Mouse (Mus musculus): ENCODE measurements at regions not wholly inside any gene's neighbourhood (a gene's known extent, or its start where the extent isn't known, plus 50 kb on each side); places are given as distances from the start of the nearest gene placed in this dataset.

DNA sequence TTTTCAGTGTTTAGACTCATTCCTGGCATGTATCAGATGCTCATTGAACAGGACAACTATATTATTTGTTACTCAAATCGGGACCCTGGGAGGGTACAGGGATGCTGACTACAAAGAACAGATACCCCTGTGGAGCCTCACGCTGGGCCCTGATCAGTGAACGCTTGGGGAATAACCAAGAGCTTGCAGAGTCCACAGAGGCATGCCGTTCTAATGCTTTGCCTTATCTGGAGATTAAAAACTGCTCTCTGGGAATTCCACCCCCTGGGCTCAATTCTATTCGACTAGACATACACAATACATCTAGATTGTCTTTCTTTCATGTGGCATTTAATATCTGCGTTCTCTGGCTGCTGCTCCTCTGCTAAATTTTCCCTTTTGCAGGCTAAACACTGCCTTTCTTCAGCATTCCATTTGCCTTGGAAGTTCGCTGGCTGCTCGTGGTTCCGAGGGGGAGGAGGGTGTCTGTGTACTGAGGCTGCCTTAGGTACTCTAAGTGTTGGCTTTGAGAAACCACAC is 272.8 kb downstream of the Foxo1 start:
- TF ChIP-seq CTCF (IDR thresholded peaks at IDR 0.05; ENCODE audit: low read depth) = no peak
- no peak for TF ChIP-seq EP300 (IDR thresholded peaks at IDR 0.05; ENCODE audit: low read depth)

Data from liver, postnatal 0 days (tissue).